Mouse (Mus musculus): Measurements from ENCODE around the gene Cacna1c.

Gene Cacna1c

GRCm38 (mm10) chr6:118971844-118972531 lies 224.2 kb downstream of the Cacna1c start:
- in situ Hi-C loops (cut with MboI; ENCODE audit: low sequenced_read_pairs) = no loop called here

GRCm38 (mm10) chr6:118968776-118969175 lies 227.4 kb downstream of the Cacna1c start:
- in situ Hi-C loops (cut with MboI; ENCODE audit: low sequenced_read_pairs) = no loop called here

- in situ Hi-C loops (cut with MboI; ENCODE audit: low sequenced_read_pairs) = no loop called here
Measured at GRCm38 (mm10) chr6:118966904-118967303, 229.3 kb downstream of the Cacna1c start.

GRCm38 (mm10) chr6:118965577-118965976 lies 230.6 kb downstream of the Cacna1c start:
- in situ Hi-C loops (cut with MboI; ENCODE audit: low sequenced_read_pairs) = no loop called here

GRCm38 (mm10) chr6:118963806-118964205 lies 232.4 kb downstream of the Cacna1c start:
- in situ Hi-C loops (cut with MboI; ENCODE audit: low sequenced_read_pairs) = no loop called here

GRCm38 (mm10) chr6:118963283-118963682 lies 232.9 kb downstream of the Cacna1c start:
- in situ Hi-C loops (cut with MboI; ENCODE audit: low sequenced_read_pairs) = no loop called here

GRCm38 (mm10) chr6:118958529-118958928 lies 237.7 kb downstream of the Cacna1c start:
- in situ Hi-C loops (cut with MboI; ENCODE audit: low sequenced_read_pairs) = no loop called here

GRCm38 (mm10) chr6:118956234-118956633 lies 240.0 kb downstream of the Cacna1c start:
- in situ Hi-C loops (cut with MboI; ENCODE audit: low sequenced_read_pairs) = no loop called here

GRCm38 (mm10) chr6:118955777-118956176 lies 240.4 kb downstream of the Cacna1c start:
- in situ Hi-C loops (cut with MboI; ENCODE audit: low sequenced_read_pairs) = no loop called here

GRCm38 (mm10) chr6:118954988-118955554 lies 241.1 kb downstream of the Cacna1c start:
- in situ Hi-C loops (cut with MboI; ENCODE audit: low sequenced_read_pairs) = no loop called here

GRCm38 (mm10) chr6:118952377-118952776 lies 243.8 kb downstream of the Cacna1c start:
- in situ Hi-C loops (cut with MboI; ENCODE audit: low sequenced_read_pairs) = no loop called here

GRCm38 (mm10) chr6:118950190-118950589 lies 246.0 kb downstream of the Cacna1c start:
- in situ Hi-C loops (cut with MboI; ENCODE audit: low sequenced_read_pairs) = no loop called here

GRCm38 (mm10) chr6:118947286-118947685 lies 248.9 kb downstream of the Cacna1c start:
- in situ Hi-C loops (cut with MboI; ENCODE audit: low sequenced_read_pairs) = no loop called here

- in situ Hi-C loops (cut with MboI; ENCODE audit: low sequenced_read_pairs) = no loop called here
Measured at GRCm38 (mm10) chr6:118946660-118947059, 249.6 kb downstream of the Cacna1c start.

GRCm38 (mm10) chr6:118944093-118944492 lies 252.1 kb downstream of the Cacna1c start:
- in situ Hi-C loops (cut with MboI; ENCODE audit: low sequenced_read_pairs) = no loop called here

GRCm38 (mm10) chr6:118941816-118942215 lies 254.4 kb downstream of the Cacna1c start:
- in situ Hi-C loops (cut with MboI; ENCODE audit: low sequenced_read_pairs) = no loop called here

- in situ Hi-C loops (cut with MboI; ENCODE audit: low sequenced_read_pairs) = no loop called here
Measured at GRCm38 (mm10) chr6:118941036-118941435, 255.2 kb downstream of the Cacna1c start.

GRCm38 (mm10) chr6:118939626-118940025 lies 256.6 kb downstream of the Cacna1c start:
- in situ Hi-C loops (cut with MboI; ENCODE audit: low sequenced_read_pairs) = no loop called here

GRCm38 (mm10) chr6:118938386-118939096 lies 257.7 kb downstream of the Cacna1c start:
- in situ Hi-C loops (cut with MboI; ENCODE audit: low sequenced_read_pairs) = no loop called here

GRCm38 (mm10) chr6:118937536-118937935 lies 258.7 kb downstream of the Cacna1c start:
- in situ Hi-C loops (cut with MboI; ENCODE audit: low sequenced_read_pairs) = no loop called here

- in situ Hi-C loops (cut with MboI; ENCODE audit: low sequenced_read_pairs) = no loop called here
Measured at GRCm38 (mm10) chr6:118935520-118936415, 260.4 kb downstream of the Cacna1c start.
